Mouse (Mus musculus) heart, postnatal 25 days (tissue): ENCODE results near the gene Polr2a. TPM values are rescaled to one million over a fixed set of nuclear protein-coding genes. Genes with fewer than 3 reads are reported as not detected.
"Not testable (repeated sequence)": the region's sequence is repeated elsewhere in the genome, so short reads cannot be mapped to it uniquely, and the experiment has no call there.

Experiments used
- DNase-seq: peaks from one replicate; pipeline ENCODE4 v3.0.0; 2022; ENCODE audit warnings: low spot score
- intact Hi-C: fragments of 180-260 bp; cut with DNase I; formaldehyde crosslinking; loops from one replicate; pipeline ENCODE4 v1.15.1; 2025
- total RNA-seq, 2 experiments: library from RNA; stranded (reverse); gene quantifications; 2 replicates each; pipeline ENCODE4 v1.2.3; 2021

The Polr2a gene
- total RNA-seq, 2 experiments from 2014 or later: 28.6 to 30.4 TPM

- intact Hi-C loops: no loop called here
- DNase-seq: no peak
These were observed 47.4 kb downstream of the Polr2a start for GRCm38 (mm10) chr11:69711082-69711481.

DNA sequence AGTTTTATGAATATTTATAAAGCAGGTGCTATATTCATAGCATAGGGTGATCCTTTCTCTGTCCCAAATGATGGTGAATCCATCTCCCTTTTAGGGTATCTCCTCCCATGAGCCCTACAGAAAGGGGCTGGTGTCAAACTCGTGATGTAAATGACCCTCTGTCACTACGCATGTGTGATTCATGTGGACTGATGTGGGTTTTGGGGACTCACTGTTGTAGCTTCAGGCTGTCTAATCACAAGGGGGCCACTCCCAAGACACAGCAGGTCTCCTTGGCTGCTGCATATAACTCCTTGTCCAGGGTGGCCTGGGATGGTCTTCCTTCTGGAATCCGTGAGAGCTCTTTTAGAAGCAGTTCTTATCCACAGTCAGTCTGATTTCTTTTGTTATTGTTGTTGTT is 48.0 kb downstream of the Polr2a start:
- intact Hi-C loops: no loop called here
- DNase-seq: no peak

- intact Hi-C loops: no loop called here
- no peak for DNase-seq
These were observed 48.6 kb downstream of the Polr2a start for GRCm38 (mm10) chr11:69709554-69710446.

GRCm38 (mm10) chr11:69708614-69709265 is 49.7 kb downstream of the Polr2a start:
- intact Hi-C loops: no loop called here
- DNase-seq: no peak

DNA sequence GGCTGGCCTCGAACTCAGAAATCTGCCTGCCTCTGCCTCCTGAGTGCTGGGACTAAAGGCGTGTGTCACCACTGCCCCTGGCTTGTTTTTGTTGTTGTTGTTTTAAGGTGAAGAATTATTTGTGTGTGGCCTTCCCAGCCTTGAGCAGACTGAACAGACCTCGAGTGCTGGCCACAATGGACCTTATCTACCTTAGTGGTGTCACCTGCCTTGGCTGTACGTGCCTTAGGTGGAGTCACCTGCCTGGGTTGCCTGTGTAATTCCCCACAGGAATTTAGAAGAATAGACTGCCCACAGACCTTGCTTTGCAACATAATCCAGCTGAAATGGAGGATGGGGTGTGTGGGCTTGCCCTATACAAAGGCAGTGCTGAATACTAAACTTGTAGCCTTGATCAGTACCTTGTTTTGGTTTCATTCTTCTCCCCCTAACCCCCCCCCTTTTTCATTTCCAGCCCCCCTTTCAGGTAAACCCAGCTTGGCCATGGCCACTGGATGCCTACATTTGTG is 50.5 kb downstream of the Polr2a start:
- intact Hi-C loops: no loop called here
- no peak for DNase-seq

- DNase-seq: no peak
- intact Hi-C loops: no loop called here
These were observed 51.0 kb downstream of the Polr2a start for GRCm38 (mm10) chr11:69707480-69707847.

DNA sequence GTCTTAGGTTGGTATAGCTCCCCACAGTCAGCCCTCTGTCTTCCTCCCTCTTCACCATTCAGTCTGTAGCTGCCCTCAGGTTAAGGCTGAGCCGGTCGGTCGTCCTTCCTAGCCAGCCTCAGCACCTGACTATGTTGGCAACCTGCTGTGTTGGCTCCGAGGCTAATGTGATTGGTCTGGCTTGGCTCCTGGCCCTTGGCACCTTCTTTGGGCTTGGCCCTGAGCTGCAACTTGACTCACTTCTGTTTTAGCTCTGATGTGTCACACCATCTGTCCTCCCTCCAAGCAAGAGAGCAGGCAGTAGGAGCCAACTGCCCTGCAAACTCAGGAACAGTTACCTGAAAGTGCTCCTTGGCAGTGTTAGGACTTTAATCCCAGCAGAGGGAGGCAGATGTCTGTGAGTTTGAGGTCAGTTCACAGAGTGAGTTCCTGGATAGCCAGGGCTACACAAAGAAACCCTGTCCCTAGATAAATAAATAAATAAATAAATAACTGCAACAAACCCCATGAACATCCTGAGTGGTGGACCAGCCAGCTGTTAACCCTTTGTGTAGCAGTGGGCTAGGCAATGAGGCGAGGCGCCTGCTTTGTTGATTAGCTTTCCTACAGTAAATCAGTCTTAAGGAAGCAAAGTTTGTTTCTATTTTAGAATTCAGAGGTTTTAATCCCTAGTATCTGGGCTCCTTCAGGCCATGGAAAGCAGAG is 51.5 kb downstream of the Polr2a start:
- peak; percentile 59 for DNase-seq
- intact Hi-C loops: no loop called here

- DNase-seq: no peak
- intact Hi-C loops: no loop called here
These were observed 53.8 kb downstream of the Polr2a start for GRCm38 (mm10) chr11:69704613-69705010.

GRCm38 (mm10) chr11:69703814-69704612 is 54.4 kb downstream of the Polr2a start:
- DNase-seq: no peak
- intact Hi-C loops: no loop called here

DNA sequence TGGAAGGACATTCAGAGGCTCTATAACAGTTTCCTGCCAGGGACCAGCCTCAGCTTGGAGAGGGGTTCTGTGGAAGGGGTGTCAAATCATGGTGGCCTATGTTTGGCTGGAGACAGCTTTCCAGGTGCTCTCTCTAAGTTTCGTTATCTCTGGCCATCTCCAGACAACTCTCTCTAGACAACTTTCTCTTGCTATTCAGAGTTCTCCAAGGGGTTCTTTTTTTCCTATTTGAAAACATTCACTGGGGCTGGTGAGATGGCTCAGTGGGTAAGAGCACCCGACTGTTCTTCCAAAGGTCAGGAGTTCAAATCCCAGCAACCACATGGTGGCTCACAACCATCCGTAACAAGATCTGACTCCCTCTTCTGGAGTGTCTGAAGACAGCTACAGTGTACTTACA is 55.1 kb downstream of the Polr2a start:
- intact Hi-C loops, DNase-seq: not testable (repeated sequence)

DNA sequence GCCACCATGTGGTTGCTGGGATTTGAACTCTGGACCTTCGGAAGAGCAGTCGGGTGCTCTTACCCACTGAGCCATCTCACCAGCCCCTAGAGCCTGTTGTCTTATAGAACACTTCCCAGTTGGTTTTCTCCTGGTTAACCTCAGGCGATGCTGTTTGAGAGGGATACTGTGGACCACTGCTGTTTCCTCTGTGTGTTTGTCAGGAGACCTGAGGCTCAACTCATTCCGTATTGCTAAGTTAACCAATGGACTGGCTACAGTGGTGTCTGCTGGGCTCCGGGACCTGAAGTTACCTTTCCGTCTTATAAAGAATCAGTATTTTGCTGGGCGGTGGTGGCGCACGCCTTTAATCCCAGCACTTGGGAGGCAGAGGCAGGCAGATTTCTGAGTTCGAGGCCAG is 55.6 kb downstream of the Polr2a start:
- DNase-seq, intact Hi-C loops: not testable (repeated sequence)

- intact Hi-C loops: loop anchor here (5.0 kb wide), 1 partner anchor 98 kb away; the partner anchor contains the start of gene Chrnb1
- DNase-seq: no peak
These were observed 58.8 kb downstream of the Polr2a start for GRCm38 (mm10) chr11:69699595-69699994.

DNA sequence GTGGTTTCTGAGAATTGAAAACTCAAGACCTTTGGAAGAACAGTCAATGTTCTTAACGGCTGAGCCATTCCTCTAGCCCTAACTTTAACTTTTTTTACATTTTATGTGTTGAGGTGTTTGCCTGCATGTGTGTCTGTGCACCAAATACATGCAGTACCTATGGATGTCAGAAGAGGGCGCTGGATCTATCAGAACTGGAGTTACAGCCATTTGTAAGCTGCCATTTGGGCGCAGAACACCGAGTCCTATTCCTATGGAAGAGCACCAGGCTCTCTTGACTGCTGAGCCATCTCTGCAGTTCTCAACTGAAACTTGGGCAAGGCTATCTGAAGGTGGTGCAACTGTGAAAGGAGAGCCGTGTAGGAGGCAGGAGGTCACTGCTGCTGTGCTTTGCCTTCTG is 59.9 kb downstream of the Polr2a start:
- intact Hi-C loops: loop anchor here (5.0 kb wide), 1 partner anchor 99 kb away; the partner anchor contains the start of gene Chrnb1
- no peak for DNase-seq

- no peak for DNase-seq
- intact Hi-C loops: loop anchor here (5.0 kb wide), 1 partner anchor 100 kb away; the partner anchor contains the start of gene Chrnb1
These were observed 61.0 kb downstream of the Polr2a start for GRCm38 (mm10) chr11:69697396-69697795.

- DNase-seq: peak; percentile 85
These were observed 62.9 kb downstream of the Polr2a start, which contains the start of the genes Tnfsf12 and Tnfsfm13 for GRCm38 (mm10) chr11:69695361-69696181. Gene Tnfsf12, minus strand, starts transcription at chr11:69695849. Gene Tnfsfm13, minus strand, starts transcription at chr11:69696098.

GRCm38 (mm10) chr11:69695046-69695360 is 63.4 kb downstream of the Polr2a start:
- intact Hi-C loops: loop anchor here (5.0 kb wide), 1 partner anchor 102 kb away; the partner anchor contains the start of gene Chrnb1
- no peak for DNase-seq

More at GRCm38 (mm10) chr11:69695361-69696181, 62.9 kb downstream of the Polr2a start, which contains the start of the genes Tnfsf12 and Tnfsfm13:
- intact Hi-C loops: loop anchor here (5.0 kb wide), 1 partner anchor 102 kb away; the partner anchor contains the start of gene Chrnb1

DNA sequence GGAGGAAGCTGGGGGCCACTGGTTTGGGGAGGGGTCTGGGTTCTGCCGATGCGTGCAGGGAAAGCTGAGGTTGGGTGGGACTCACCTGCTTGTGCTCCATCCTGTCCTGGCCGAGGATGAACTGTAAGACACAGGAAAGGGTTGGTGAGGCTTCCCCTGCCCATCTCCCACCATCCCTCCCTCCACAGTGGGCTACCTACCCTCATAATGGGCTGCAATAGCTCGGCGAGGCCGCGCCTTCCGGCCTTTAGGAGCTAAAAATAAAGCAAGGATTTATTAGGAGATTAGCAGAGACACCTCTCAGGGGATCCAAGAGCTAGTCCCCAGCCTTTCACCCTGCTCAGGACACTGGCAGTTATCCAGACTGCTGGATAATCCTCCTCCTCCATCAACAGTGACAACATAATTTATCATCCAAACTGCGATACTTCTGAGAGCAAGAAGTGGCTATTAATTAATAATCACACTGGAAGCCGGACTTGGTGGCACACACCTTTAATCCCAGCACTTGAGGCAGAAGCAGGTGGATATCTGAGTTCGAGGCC is 64.9 kb downstream of the Polr2a start:
- DNase-seq: no peak
- intact Hi-C loops: no loop called here

DNA sequence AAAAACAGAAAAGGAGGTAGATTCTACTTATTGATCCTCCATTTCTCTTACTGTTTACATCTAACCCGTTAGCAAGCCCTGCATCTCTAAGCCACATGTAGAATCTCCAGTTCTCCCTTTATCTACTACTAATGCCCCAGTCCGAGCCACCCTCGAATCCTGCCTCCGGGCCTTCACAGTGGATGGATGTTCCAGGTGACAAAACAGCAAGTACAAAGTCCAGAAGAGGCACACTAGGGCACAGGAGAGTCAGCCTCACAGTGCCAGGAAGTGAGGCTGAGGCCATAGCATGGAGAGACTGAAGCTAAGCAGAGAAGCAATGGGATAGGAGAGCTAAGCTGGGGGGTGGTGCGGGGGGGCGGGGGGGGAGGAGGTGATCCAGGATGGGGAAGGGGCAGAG is 65.6 kb downstream of the Polr2a start:
- no peak for DNase-seq
- intact Hi-C loops: no loop called here
